Mouse (Mus musculus): ENCODE measurements around the gene Yeats4.
"Not testable (repeated sequence)": the region's sequence is repeated elsewhere in the genome, so short reads cannot be mapped to it uniquely, and the experiment has no call there.

GRCm38 (mm10) chr10:117208787-117209186, 15.5 kb downstream of the Yeats4 start:
- TF ChIP-seq CTCF (IDR thresholded peaks at IDR 0.05; ENCODE audit: borderline replicate concordance, control insufficient read depth, extremely low read depth, insufficient read depth, low read length, poor library complexity); POLR2A (IDR thresholded peaks at IDR 0.05; ENCODE audit: control insufficient read depth, extremely low read depth, insufficient read depth, low read length, poor library complexity): not testable (repeated sequence)

Measured in thymus, adult 2 months (tissue).